Mouse (Mus musculus): ENCODE data around the gene Spns2. TPM values are rescaled to one million over a fixed set of nuclear protein-coding genes. Genes with fewer than 3 reads are reported as not detected.
A peak's percentile ranks its signal among the peaks of the same experiment; 100 is the strongest.
"Not testable (repeated sequence)": the region's sequence is repeated elsewhere in the genome, so short reads cannot be mapped to it uniquely, and the experiment has no call there.

Spns2 gene
- total RNA-seq, 2 experiments from 2014 or later, result 21.3 to 25.1 TPM

DNA sequence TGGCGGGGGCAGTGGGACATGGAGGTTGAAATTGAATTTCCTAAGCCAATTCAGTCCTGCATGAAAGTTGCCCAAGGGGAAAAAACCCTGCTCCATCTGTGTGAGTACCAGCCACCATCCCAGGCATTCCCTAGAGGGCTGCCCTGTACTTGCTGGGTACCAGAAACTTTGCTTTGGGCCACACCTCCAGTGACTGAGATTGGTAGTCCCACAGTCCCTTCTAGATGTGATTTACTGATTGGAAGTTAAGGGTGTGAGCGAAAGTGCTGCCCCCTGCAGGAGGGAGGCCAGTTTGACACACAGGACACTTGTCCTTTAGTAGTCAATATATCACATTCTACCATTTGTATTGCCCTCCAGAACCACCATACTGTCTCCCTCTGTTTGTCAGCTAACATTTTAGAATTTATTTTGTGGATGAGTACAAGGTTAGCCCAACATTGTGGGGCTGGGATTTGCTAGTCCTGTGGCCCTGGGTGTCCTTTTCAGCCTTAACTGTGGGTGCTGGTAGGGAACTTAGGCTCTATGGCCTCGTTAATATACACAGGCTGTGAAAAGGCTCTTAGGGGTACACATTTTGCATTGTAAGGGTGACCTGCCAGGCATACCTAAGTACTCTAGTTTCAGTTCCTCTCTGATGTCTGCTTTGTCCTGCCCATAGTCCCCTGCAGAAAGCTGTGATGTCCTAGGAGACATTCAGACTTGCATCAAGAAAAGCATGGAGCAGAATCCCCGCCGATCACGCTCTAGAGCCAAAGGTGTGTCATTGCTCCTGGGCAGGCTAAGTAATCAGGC is 43.2 kb downstream of the Spns2 start:
- intact Hi-C loops (cut with DNase I), result no loop called here
- no peak for DNase-seq

GRCm38 (mm10) chr11:72440965-72441664 is 48.6 kb downstream of the Spns2 start, which contains the start of gene Mybbp1a:
Gene Mybbp1a, plus strand, starts transcription at chr11:72441355.
- peak; percentile 99 for DNase-seq
- intact Hi-C loops (cut with DNase I), result loop anchor here (5.0 kb wide), 1 partner anchor 51 kb away; no protein-coding TSS in a partner anchor

DNA sequence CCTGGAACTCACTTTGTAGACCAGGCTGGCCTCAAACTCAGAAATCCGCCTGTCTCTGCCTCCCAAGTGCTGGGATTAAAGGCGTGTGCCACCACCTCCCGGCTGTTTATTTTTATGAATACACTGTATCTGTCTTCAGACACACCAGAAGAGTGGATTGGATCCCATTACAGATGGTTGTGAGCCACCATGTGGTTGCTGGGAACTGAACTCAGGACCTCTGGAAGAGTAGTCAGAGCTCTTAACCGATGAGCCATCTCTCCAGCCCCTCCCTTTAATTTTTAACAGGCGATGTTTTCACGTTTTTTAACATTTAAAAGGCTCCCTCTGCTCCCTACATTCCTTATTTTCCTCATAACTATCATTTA is 49.1 kb downstream of the Spns2 start:
- intact Hi-C loops (cut with DNase I), result loop anchor here (5.0 kb wide), 1 partner anchor 52 kb away; no protein-coding TSS in a partner anchor

GRCm38 (mm10) chr11:72438411-72438810 is 51.3 kb downstream of the Spns2 start:
- intact Hi-C loops (cut with DNase I), result no loop called here

More for the DNA sequence above, 49.1 kb downstream of the Spns2 start:
- DNase-seq, result not testable (repeated sequence)

GRCm38 (mm10) chr11:72436756-72437650 is 52.7 kb downstream of the Spns2 start:
- intact Hi-C loops (cut with DNase I), result loop anchor here (2.0 kb wide), 1 partner anchor 130 kb away; no protein-coding TSS in a partner anchor
- no peak for DNase-seq

More at GRCm38 (mm10) chr11:72438411-72438810, 51.3 kb downstream of the Spns2 start:
- no peak for DNase-seq

DNA sequence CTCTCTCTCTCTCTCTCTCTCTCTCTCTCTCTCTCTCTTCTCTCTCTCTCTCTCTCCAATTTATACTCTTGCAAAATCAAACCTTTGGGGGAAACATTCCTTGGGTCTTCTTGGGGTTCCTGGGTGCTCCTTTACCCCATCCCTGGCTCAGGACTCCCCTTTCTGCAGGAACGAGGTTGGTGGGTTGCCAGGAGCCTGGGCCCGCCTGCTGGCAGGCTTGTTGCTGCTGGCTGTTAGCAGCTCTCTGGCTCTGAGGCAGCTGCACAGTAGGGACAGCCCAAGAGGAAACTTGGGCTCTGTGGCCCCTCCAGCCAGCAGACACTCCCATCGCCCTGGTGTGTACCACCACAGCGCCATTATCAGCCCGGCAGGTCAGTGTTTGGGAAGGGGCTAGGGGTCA is 53.4 kb downstream of the Spns2 start:
- DNase-seq, result no peak
- intact Hi-C loops (cut with DNase I), result loop anchor here (2.0 kb wide), 1 partner anchor 131 kb away; no protein-coding TSS in a partner anchor

- DNase-seq, result no peak
- intact Hi-C loops (cut with DNase I), result loop anchor here (2.0 kb wide), 1 partner anchor 131 kb away; no protein-coding TSS in a partner anchor
Measured at GRCm38 (mm10) chr11:72435694-72436045, 54.0 kb downstream of the Spns2 start.

- no peak for DNase-seq
- intact Hi-C loops (cut with DNase I), result no loop called here
Measured at GRCm38 (mm10) chr11:72434963-72435693, 54.6 kb downstream of the Spns2 start, which contains the start of gene Ggt6. Gene Ggt6, plus strand, starts transcription at chr11:72435526.

- DNase-seq; intact Hi-C loops (cut with DNase I): not testable (repeated sequence)
Measured at GRCm38 (mm10) chr11:72430311-72431068, 59.2 kb downstream of the Spns2 start.

GRCm38 (mm10) chr11:72429288-72429690 is 60.4 kb downstream of the Spns2 start:
- intact Hi-C loops (cut with DNase I), result loop anchor here (2.0 kb wide), 3 partner anchors 60 to 204 kb away; no protein-coding TSS in a partner anchor
- DNase-seq, result peak; percentile 56 to 72

- intact Hi-C loops (cut with DNase I), result loop anchor here (2.0 kb wide), 3 partner anchors 60 to 204 kb away; no protein-coding TSS in a partner anchor
- peak; percentile 74 to 85 for DNase-seq
Measured at GRCm38 (mm10) chr11:72428694-72429093, 61.0 kb downstream of the Spns2 start.

- intact Hi-C loops (cut with DNase I), result no loop called here
- DNase-seq, result no peak
Measured at GRCm38 (mm10) chr11:72426884-72427283, 62.8 kb downstream of the Spns2 start.

DNA sequence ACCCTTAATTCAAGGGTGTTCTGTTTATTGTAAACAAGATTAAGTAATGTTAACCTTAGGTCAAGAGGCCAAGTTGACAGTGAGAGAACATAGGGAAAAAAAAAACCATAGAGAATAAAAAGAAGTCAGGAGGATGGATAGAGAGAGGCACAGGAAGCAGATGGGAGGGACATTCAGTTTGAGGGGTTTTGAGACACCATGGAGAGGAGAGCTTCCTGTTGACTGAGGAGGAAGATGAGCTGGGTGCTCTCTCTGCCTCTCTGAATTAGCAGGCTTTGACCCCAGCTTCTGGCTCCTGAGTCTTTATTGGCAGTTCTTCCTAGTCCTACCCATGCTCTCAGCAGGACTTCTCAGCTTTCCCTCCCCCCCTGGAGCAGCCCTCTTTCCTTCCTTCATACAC is 64.5 kb downstream of the Spns2 start:
- intact Hi-C loops (cut with DNase I), result loop anchor here (1.0 kb wide), 1 partner anchor 14 kb away; the partner anchor contains the start of gene Smtnl2
- no peak for DNase-seq

DNA sequence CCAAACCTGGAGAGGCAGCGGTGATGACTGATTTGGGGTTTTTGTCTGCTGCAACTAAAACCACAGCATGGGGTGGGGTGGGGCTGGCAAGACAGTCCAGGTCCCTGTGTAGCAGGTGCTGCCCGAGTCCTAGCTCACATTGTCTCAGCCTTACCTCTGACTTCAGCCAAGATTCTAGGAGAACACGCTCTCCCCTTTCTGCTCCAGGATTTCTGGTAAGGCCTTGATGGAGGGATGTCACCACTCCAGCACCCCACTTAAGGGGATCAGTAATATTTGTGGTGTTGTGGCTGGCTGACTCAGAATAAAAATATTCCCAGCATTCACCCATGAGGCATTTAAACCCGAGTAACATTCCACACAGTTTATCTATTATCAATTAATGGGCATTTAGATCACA is 66.0 kb downstream of the Spns2 start:
- intact Hi-C loops (cut with DNase I), result no loop called here

GRCm38 (mm10) chr11:72421518-72422278 is 68.0 kb downstream of the Spns2 start:
- intact Hi-C loops (cut with DNase I), result no loop called here
- DNase-seq, result no peak

More for the DNA sequence above, 66.0 kb downstream of the Spns2 start:
- DNase-seq, result no peak

DNA sequence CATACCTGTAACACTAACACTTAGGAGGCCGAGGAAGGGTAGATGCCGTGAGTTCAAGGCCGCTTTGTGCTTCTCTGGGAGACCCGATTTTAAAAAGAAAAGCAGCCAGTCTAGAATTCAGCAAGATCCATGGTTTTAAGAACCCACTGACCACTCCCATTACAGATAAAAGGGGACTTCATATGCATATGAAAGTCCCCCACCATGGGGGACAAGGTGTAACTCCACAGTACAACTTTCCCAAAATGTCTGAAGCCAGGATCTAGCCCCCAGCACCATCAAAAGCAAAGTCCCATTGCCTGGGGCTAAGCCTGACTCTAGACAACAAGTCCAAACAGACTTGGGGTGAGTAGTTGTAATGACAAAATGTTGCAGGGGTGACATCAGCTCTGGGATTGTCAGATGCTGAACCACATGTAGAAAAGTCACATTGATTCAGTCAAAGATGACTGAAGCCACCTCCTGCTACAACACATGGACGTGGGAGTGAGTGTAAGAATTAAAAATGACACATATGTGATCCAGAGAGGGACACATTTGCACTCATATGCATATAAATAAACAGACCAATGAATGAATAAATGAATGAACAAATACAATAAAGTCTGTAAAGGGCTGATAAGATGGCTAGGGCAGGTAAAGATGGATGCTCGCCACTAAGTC is 69.1 kb downstream of the Spns2 start:
- intact Hi-C loops (cut with DNase I), result no loop called here
- DNase-seq, result no peak

GRCm38 (mm10) chr11:72419006-72419405 is 70.7 kb downstream of the Spns2 start:
- intact Hi-C loops (cut with DNase I), result no loop called here
- DNase-seq, result no peak

Data from gastrocnemius, postnatal 36 days (tissue).